Mouse (Mus musculus) urinary bladder, postnatal 0 days (tissue): ENCODE data around the gene Elovl6. TPM values are rescaled to one million over a fixed set of nuclear protein-coding genes. Genes with fewer than 3 reads are reported as not detected.

Experiments used
- microRNA-seq: library from miRNA; unstranded; fragments of <30 nt; microRNA quantifications from one replicate; pipeline ENCODE4, GENCODE M21; 2016
- polyA plus RNA-seq: library from polyadenylated mRNA; unstranded; fragments of >200 nt; fragmentation: Nextera tagmentation; extraction: Ambion mirVana; gene quantifications from 2 replicates; pipeline ENCODE4 v1.2.1, GENCODE M21; 2015

The Elovl6 gene
- 33.0 and 48.3 TPM in 2 replicates for polyA plus RNA-seq

GRCm38 (mm10) chr3:129532180-129532864 lies at the start of gene Elovl6:
Gene Elovl6, plus strand, starts transcription at chr3:129532355.

Small RNA genes lying within 50 kb of the gene (microRNA-seq; reads per million reads assigned to microRNA genes)
- gene Gm24515 = not detected

Other genes with a start within 250 kb of the Elovl6 start
- 4.5 and 5.5 TPM in 2 replicates for gene Enpep, start 199.6 kb upstream of the Elovl6 start, polyA plus RNA-seq
- 0.41 and 1.0 TPM in 2 replicates for gene Egf, start 223.0 kb downstream of the Elovl6 start, polyA plus RNA-seq